Mouse (Mus musculus) small intestine, adult 2 months (tissue): ENCODE data around the gene Farp2.

Experiments
- CTCF ChIP-seq: fragments of 200-500 bp; IDR thresholded peaks from 2 replicates; pipeline ENCODE4 v1.5.1; 2012; ENCODE audit warnings: low read depth, mild to moderate bottlenecking, control low read depth, inconsistent platforms, low read length, moderate library complexity, mixed read lengths; ENCODE audit not compliant: insufficient replicate concordance, insufficient read length; ENCODE audit errors: extremely low read depth
- POLR2A ChIP-seq: fragments of 200-500 bp; IDR thresholded peaks from 2 replicates; pipeline ENCODE4 v1.6.1; 2012; ENCODE audit warnings: low read depth, mild to moderate bottlenecking, control low read depth, inconsistent platforms, low read length, moderate library complexity

DNA sequence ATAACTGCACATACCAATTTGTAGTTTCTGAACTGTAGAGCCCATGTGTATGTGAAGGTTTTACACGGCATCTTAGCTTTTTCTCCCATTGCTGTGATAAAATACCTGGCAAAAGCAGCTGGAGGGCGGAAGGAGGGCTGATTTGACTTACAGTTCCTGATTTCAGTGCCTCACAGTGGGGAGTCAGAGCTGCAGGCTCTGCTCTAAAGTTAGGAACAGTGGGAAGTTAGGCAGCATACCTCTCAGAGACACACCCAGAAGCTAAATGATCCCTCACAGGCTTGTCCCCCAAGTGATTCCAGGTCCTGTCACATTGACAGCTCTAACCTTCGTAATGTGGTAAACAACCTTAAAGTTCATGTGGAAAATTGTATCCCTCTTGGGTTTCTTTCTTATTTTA, 65.2 kb downstream of the Farp2 start:
- TF ChIP-seq POLR2A (no peak), CTCF (no peak)
